Mouse (Mus musculus): ENCODE results near the gene Icam1.
"Not testable (repeated sequence)": the region's sequence is repeated elsewhere in the genome, so short reads cannot be mapped to it uniquely, and the experiment has no call there.

The Icam1 gene

GRCm38 (mm10) chr9:21037481-21037891 lies 21.7 kb downstream of the Icam1 start:
- H3K36me3 ChIP-seq (ENCODE audit: insufficient read depth, low read length), result no peaks in the 10 kb centered on the region
- no peaks in the 10 kb centered on the region for H3K9me3 ChIP-seq (ENCODE audit: low read length)
- H3K4me1 ChIP-seq (replicated peaks; ENCODE audit: low read depth, low read length), result peaks cover 68% of the 10 kb centered on the region
- no peak for TF ChIP-seq POU5F1 (IDR thresholded peaks at IDR 0.05; ENCODE audit: borderline replicate concordance, low read length)
- no peak for TF ChIP-seq NANOG (IDR thresholded peaks at IDR 0.05; ENCODE audit: borderline replicate concordance, low read length)
- no peak for TF ChIP-seq CTCF (conservative IDR thresholded peaks at IDR 0.05; ENCODE audit: low read length)
- peak overlapping the region; percentile 72 for H3K4me3 ChIP-seq (replicated peaks; ENCODE audit: low read length)
- peaks cover 79% of the 10 kb centered on the region for H3K27me3 ChIP-seq (ENCODE audit: insufficient read depth, low read length)

GRCm38 (mm10) chr9:21039779-21040178 lies 24.0 kb downstream of the Icam1 start:
- Histone ChIP-seq H3K9me3 (ENCODE audit: low read length) (no peaks in the 10 kb centered on the region), H3K27me3 (ENCODE audit: insufficient read depth, low read length) (peaks cover 59% of the 10 kb centered on the region), H3K4me1 (replicated peaks; ENCODE audit: low read depth, low read length) (peaks cover 48% of the 10 kb centered on the region), H3K4me3 (replicated peaks; ENCODE audit: low read length) (no peak overlapping the region), H3K36me3 (ENCODE audit: insufficient read depth, low read length) (no peaks in the 10 kb centered on the region)
- TF ChIP-seq NANOG (IDR thresholded peaks at IDR 0.05; ENCODE audit: borderline replicate concordance, low read length), result no peak
- no peak for TF ChIP-seq CTCF (conservative IDR thresholded peaks at IDR 0.05; ENCODE audit: low read length)
- no peak for TF ChIP-seq POU5F1 (IDR thresholded peaks at IDR 0.05; ENCODE audit: borderline replicate concordance, low read length)

GRCm38 (mm10) chr9:21041308-21041707 lies 25.5 kb downstream of the Icam1 start:
- no peak for TF ChIP-seq NANOG (IDR thresholded peaks at IDR 0.05; ENCODE audit: borderline replicate concordance, low read length)
- TF ChIP-seq CTCF (conservative IDR thresholded peaks at IDR 0.05; ENCODE audit: low read length), result no peak
- TF ChIP-seq POU5F1 (IDR thresholded peaks at IDR 0.05; ENCODE audit: borderline replicate concordance, low read length), result no peak
- H3K4me3 ChIP-seq (replicated peaks; ENCODE audit: low read length), result no peak overlapping the region
- no peaks in the 10 kb centered on the region for H3K36me3 ChIP-seq (ENCODE audit: insufficient read depth, low read length)
- peaks cover 44% of the 10 kb centered on the region for H3K27me3 ChIP-seq (ENCODE audit: insufficient read depth, low read length)
- H3K9me3 ChIP-seq (ENCODE audit: low read length), result no peaks in the 10 kb centered on the region
- peaks cover 37% of the 10 kb centered on the region for H3K4me1 ChIP-seq (replicated peaks; ENCODE audit: low read depth, low read length)

GRCm38 (mm10) chr9:21043563-21043962 lies 27.8 kb downstream of the Icam1 start:
- H3K36me3 ChIP-seq (ENCODE audit: insufficient read depth, low read length), result no peaks in the 10 kb centered on the region
- no peak overlapping the region for H3K4me3 ChIP-seq (replicated peaks; ENCODE audit: low read length)
- TF ChIP-seq NANOG (IDR thresholded peaks at IDR 0.05; ENCODE audit: borderline replicate concordance, low read length) (no peak), CTCF (conservative IDR thresholded peaks at IDR 0.05; ENCODE audit: low read length) (no peak), POU5F1 (IDR thresholded peaks at IDR 0.05; ENCODE audit: borderline replicate concordance, low read length) (no peak)

DNA sequence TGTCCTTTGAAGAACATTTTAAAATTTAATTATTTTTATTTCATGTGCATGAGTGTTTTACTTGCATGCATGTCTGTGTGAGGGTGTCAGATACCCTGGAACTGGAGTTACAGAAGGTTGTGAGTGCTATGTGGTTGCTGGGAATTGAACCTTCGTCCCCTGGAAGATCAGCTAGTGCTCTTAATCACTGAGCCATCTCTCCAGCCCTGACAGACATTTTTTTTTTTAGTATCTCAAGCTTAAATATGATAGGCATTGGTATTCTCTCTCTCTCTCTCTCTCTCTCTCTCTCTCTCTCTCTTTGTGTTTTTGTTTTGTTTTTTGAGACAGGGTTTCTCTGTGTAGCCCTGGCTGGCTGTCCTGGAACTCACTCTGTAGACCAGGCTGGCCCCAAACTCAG lies 29.0 kb downstream of the Icam1 start:
- peaks cover 13% of the 10 kb centered on the region; the same call in 1 of the 2 replicates for H3K4me1 ChIP-seq (replicated peaks; ENCODE audit: low read depth, low read length)
- H3K27me3 ChIP-seq (ENCODE audit: insufficient read depth, low read length), result peaks cover 11% of the 10 kb centered on the region
- H3K9me3 ChIP-seq (ENCODE audit: low read length); H3K4me3 ChIP-seq (replicated peaks; ENCODE audit: low read length); H3K36me3 ChIP-seq (ENCODE audit: insufficient read depth, low read length): not testable (repeated sequence)

More at GRCm38 (mm10) chr9:21043563-21043962, 27.8 kb downstream of the Icam1 start:
- Histone ChIP-seq H3K4me1 (replicated peaks; ENCODE audit: low read depth, low read length) (peaks cover 16% of the 10 kb centered on the region; the same call in 1 of the 2 replicates), H3K9me3 (ENCODE audit: low read length) (no peaks in the 10 kb centered on the region), H3K27me3 (ENCODE audit: insufficient read depth, low read length) (peaks cover 23% of the 10 kb centered on the region)

- no peaks in the 10 kb centered on the region for H3K36me3 ChIP-seq (ENCODE audit: insufficient read depth, low read length)
- TF ChIP-seq POU5F1 (IDR thresholded peaks at IDR 0.05; ENCODE audit: borderline replicate concordance, low read length) (no peak), CTCF (conservative IDR thresholded peaks at IDR 0.05; ENCODE audit: low read length) (no peak), NANOG (IDR thresholded peaks at IDR 0.05; ENCODE audit: borderline replicate concordance, low read length) (no peak)
- H3K27me3 ChIP-seq (ENCODE audit: insufficient read depth, low read length), result peaks cover 7% of the 10 kb centered on the region
- H3K4me1 ChIP-seq (replicated peaks; ENCODE audit: low read depth, low read length), result peaks cover 13% of the 10 kb centered on the region; the same call in 1 of the 2 replicates
- H3K9me3 ChIP-seq (ENCODE audit: low read length), result no peaks in the 10 kb centered on the region
- H3K4me3 ChIP-seq (replicated peaks; ENCODE audit: low read length), result no peak overlapping the region
Measured at GRCm38 (mm10) chr9:21045235-21045634, 29.4 kb downstream of the Icam1 start.

DNA sequence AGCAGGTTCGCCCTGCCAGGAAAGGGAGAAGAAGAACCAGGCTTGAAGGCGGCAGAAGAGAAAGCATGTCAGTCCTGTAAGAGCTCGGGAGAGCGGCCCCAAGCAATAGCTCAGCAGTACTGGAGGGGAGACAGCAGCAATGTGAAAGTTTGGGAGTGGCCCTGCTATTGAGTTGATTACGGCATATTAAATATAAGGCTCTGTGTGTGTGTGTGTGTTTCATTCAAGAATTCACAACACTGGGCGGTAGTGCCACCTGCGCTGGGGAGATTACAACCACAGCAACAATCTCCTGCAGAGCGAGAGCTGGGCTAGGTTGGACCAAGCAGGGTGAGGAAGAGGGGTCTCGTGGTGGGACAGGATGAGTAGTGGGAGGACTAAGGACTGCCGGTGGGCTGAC lies 35.8 kb downstream of the Icam1 start:
- Histone ChIP-seq H3K4me3 (replicated peaks; ENCODE audit: low read length) (no peak overlapping the region), H3K36me3 (ENCODE audit: insufficient read depth, low read length) (no peaks in the 10 kb centered on the region), H3K9me3 (ENCODE audit: low read length) (no peaks in the 10 kb centered on the region), H3K4me1 (replicated peaks; ENCODE audit: low read depth, low read length) (no peaks in the 10 kb centered on the region), H3K27me3 (ENCODE audit: insufficient read depth, low read length) (peaks cover 20% of the 10 kb centered on the region)
- TF ChIP-seq CTCF (conservative IDR thresholded peaks at IDR 0.05; ENCODE audit: low read length) (no peak), POU5F1 (IDR thresholded peaks at IDR 0.05; ENCODE audit: borderline replicate concordance, low read length) (no peak), NANOG (IDR thresholded peaks at IDR 0.05; ENCODE audit: borderline replicate concordance, low read length) (no peak)

- no peak for TF ChIP-seq NANOG (IDR thresholded peaks at IDR 0.05; ENCODE audit: borderline replicate concordance, low read length)
- TF ChIP-seq CTCF (conservative IDR thresholded peaks at IDR 0.05; ENCODE audit: low read length), result no peak
- no peak for TF ChIP-seq POU5F1 (IDR thresholded peaks at IDR 0.05; ENCODE audit: borderline replicate concordance, low read length)
- H3K27me3 ChIP-seq (ENCODE audit: insufficient read depth, low read length), result 0 out of 2 replicates have a peak, but pooled peaks cover 3% of the 10 kb centered on the region
- H3K4me1 ChIP-seq (replicated peaks; ENCODE audit: low read depth, low read length), result peaks cover 39% of the 10 kb centered on the region
- H3K4me3 ChIP-seq (replicated peaks; ENCODE audit: low read length), result no peak overlapping the region
- H3K9me3 ChIP-seq (ENCODE audit: low read length), result no peaks in the 10 kb centered on the region
- H3K36me3 ChIP-seq (ENCODE audit: insufficient read depth, low read length), result peaks cover 30% of the 10 kb centered on the region
Measured at GRCm38 (mm10) chr9:21062928-21063327, 47.1 kb downstream of the Icam1 start.

- no peaks in the 10 kb centered on the region for H3K9me3 ChIP-seq (ENCODE audit: low read length)
- peaks cover 69% of the 10 kb centered on the region for H3K36me3 ChIP-seq (ENCODE audit: insufficient read depth, low read length)
- H3K4me3 ChIP-seq (replicated peaks; ENCODE audit: low read length), result peak within 1 kb of the TSS; percentile 60
- H3K4me1 ChIP-seq (replicated peaks; ENCODE audit: low read depth, low read length), result peaks cover 54% of the 10 kb centered on the region
- 0 out of 2 replicates have a peak, but pooled peaks cover 3% of the 10 kb centered on the region for H3K27me3 ChIP-seq (ENCODE audit: insufficient read depth, low read length)
- no peak for TF ChIP-seq CTCF (conservative IDR thresholded peaks at IDR 0.05; ENCODE audit: low read length)
- TF ChIP-seq POU5F1 (IDR thresholded peaks at IDR 0.05; ENCODE audit: borderline replicate concordance, low read length), result no peak
- TF ChIP-seq NANOG (IDR thresholded peaks at IDR 0.05; ENCODE audit: borderline replicate concordance, low read length), result no peak
Measured at GRCm38 (mm10) chr9:21067006-21067684, 51.4 kb downstream of the Icam1 start, which contains the start of gene Zglp1. Gene Zglp1, minus strand, starts transcription at chr9:21067093.

All from E14TG2a.4 (cell line).